Mouse (Mus musculus) c-Kit-positive CD71-negative TER-119-negative erythroid progenitor cells, embryonic 14.5 days (primary cell): ENCODE measurements around the gene Prdx2.

Source experiments
- DNase-seq: peaks from one replicate; pipeline ENCODE4 v3.0.0-alpha.2; 2013; ENCODE audit warnings: low read depth

Gene Prdx2

DNA sequence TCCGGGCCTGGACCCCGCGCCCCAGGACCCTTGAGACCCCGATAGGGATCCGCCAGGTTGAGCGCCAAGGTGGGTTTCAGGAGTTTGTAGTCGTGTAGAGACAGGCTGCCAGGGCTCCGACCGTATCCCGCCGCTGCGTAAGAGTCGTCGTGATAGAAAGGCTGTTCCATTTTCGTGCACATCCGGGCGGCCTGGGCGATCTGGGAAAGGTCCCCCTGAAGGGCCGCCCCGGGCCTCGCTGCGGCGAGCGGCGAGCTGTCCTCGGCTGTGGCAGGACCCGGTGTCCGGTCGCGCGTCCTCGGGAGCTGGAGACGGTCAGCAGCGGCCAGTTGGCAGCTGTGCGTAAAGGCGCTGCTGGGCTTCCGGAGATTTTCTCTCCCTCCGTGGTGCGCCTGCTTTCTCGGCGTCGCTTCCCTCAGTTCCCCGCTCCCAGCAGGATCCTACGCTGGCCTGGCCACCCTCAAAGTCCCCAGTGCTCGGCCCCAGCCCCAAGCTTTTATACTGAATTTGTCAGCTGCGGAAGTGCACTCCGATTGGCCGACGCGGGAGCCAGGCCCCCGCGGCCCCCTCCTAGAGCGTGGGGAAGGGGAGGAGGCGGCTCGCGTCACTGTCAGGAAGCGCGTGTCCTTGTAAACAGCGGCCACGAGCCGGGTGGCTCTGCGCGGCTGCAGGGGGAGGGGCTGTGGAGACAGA, 9.0 kb downstream of the Prdx2 start, which contains the start of gene Junb:
TSS of gene Junb (minus strand) at position 471 of the 693 bp plus-strand sequence.
- peak; percentile 94 for DNase-seq

DNA sequence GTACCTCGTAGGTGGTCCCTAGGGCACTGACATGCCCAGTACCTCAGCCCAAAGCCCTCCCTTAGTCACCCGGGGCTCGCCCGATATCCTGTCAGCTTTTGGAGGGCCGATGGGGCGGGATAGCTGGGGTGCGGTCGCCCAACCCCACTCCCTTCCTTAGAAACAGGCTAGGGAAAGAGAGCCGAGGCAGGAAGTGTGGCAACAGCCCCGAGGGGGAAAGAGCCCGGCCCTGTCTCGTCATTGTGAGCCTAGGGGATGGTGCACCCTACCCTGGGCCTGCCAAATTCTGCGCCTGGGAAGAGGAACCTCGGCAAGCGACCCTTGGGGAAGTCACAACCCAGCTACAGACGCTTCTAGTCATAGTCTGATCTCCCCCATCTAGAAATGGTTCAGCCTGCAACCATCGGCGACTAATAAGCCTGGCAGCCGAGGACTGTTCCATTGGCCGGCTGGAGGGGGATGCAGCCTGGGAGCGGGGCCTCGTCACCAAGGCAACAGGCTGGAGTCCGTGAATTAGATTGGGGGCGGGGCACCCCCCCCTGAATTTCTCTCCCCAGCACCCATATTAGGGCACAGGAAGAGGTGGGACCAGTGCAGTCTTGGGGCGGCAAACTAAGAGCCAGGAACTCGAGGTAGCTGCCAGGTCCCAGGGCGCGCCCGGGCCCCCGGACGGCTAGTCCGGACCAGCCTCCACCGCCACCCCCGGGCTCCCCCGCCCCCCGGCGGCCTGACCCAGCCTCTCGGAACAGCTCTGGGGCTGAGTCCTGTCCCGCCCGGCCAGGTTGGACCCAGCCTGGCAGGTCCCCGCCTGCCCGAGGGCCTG, 10.4 kb downstream of the Prdx2 start:
- peak; percentile 91 for DNase-seq

DNA sequence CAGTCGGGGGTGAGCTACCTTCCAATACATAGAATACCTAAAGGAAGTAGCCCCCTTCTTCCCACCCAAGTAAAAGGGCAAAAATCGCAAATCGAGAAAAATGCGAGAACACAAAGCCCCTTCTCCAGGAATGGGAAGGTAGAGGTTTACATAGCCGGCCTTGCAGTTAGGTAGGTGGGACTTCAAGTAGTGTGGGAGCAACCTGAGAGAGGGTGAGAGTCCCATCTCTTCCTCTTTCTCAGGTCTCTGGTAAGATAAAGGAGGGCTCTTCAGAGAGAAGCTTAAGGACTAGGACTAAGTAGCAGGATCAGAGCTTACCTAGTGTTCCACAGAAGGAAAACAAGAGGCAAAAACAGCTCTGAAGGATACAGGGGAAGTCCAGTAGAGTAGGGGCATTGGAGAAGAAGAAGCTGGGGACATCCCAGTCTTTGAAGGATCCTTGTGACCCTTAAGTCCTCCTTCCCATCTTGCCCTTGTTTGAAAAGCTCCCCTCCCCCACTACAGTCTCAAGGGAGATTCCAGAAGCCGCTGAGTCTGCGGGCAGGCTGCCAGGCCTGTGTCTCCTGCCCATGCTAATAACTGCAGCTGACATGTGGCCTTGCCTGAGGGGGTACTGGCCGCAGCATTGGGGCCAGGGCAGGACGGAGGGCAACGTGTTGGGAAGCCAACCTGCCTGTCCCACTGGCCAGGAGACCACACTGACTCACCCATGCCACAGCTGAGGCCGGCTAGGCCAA, 11.4 kb downstream of the Prdx2 start:
- DNase-seq: no peak

DNA sequence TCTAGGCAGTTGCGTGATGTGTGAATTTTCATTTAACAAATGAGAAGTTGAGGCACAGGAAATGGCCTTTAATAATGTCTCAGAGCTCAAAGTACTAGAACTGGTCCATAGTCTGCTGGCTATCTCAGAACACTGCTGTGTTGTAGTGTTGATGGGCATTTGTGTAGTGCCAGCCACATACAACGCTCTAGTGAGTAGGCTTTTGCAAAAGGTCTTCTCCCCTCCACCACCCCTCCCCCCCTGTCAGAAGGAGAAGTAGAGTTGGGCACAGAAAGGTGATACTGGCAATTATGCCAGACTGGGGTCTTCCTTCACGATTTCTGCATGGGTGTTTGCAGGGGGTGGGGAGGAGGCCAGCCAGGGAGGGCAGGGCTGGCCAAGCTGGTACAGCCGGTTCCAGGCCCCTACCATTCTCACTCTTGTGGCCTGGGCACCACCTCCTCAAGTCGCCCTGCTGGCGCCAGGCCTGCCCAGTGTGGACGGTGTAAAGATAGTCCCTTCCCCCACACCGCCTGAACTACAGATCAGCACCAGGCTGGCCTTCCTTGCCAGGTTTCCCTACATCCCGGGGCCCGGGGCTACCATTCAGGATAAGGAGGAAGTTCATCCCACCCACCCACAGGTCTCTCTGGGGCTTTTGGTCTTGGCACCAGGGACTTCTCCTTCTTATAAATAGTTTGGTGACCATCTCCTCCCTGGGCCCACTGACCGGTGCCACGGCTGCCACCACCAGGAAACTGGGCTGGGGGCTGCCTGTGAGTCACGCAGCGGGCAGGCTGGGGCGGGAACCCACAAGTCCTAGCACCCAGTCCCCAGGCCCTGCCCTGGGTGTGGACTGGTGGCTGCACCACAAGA, 12.5 kb downstream of the Prdx2 start:
- DNase-seq: no peak

DNA sequence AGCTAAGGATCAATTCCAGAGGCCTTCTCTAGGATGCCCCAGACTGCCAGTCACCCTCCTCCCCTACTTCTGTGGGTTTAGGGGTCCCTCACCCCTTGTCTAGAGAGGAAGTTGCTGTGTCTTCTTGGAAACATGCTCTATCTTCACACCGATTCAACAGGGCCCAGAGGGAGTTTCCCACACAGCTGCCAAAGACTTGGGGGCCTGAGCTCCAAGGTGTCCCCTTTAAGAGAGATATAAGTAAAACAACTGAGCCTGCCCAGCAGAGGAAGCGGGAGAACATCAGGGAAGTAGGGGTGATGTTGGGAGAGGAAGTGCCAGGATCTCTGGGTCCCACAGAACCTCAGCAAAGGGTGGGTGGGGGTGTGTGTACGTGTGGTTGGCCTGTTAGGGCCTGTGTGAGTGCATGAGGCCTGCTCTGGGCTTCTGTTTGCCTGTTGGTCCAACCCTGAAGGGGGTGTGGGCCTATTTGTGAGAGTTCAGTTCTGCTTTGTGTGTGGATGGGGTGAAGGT, 13.2 kb downstream of the Prdx2 start:
- DNase-seq: no peak

DNA sequence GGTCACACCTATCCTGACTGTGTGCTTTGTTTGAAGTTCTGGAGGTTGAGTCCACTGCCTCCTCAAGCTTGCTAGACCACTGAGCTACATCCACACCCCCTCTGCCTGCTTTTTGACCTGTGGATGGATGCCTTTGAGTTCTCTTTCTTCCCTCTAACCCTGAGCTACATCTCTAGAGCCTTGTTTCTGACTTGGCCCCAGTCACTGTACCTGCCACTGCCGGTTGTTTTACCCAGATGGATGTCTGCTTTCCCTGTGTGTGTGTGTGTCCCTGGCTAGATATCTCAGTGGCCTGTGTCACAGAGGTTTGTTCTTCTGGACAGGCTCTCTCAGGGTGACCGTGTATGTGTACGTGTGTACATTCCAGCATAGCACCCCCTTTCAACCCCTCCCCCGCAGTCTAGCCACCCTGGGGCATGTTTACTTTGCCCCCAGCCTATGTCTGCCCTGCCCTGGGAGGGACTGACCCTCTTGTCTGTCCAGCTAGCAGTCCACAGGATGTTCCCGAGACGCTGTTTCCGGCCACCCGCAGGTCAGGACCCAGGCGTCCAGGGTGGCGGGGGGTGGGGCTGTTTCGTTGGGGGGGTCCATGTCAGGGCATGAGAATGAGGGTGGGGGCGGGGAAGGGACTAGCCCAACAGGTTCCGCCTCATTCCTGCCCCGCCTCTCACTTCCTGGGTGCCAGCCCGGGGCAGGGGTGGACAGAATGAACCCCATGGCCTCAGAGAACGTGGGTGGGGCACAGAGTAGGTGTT, 15.1 kb downstream of the Prdx2 start:
- DNase-seq: no peak

DNA sequence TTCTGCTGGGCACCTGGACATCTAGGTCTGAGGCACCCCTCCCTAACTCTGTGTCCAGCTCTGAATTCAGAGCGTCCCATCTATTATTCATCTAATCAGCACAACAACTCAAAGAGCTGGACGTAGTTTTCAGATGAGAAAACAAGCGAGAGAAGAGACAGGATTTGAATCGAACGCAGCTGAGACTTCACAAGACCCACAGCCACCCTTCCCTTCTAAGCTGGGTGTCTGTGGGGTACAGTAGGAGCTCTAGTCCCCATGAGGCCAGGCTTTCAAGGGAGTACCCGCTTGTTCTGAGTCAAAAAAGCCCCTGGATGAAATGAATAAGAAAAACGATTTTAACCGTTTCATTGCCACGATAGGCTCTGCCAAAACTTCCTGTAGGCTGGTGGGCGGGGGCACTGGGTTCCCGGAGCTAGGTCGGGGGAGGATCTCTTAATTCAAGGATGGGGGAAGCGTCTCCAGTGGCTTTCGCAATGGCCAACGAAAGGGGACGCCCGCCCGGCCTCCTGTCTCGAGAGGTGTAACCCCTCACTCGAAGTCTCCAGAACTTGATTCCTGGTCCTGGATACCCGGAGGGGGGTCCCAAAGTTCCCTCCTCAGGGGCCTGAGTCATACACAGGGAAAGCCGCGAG, 15.8 kb downstream of the Prdx2 start:
- DNase-seq: no peak

DNA sequence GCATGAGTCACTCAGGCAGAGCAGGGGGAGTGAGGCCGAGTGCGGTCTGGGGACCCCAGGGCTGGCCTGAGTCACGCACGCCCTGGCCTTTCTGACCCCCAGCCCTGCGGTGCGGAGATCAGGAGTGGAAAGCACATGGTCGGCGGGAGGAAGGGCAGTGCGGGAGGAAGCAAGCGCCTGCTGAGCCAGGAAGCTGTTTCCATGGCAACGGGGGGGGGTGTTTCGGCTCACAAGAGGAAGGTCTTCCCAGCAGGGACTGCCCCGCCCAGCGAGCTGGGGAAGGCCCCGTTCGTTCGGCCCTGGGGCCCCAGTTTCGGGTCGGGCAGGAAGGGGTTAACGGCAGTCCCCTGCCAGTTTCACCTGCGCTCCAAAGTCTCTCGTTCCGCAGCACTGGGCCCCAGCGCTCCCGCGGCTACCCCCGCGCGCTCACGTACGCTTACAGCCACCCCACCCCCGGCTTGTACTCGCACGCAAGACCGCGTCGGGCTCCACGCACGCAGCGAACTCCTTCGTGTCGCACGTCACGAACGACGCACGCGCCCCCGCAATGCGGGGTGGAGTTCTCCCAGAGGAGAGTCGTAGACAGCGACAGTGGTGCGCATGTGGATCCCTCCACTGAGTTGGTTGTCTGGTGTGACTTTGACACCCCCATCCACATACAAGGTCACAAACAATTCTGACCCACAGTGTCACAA, 16.4 kb downstream of the Prdx2 start:
- peak; percentile 92 for DNase-seq

DNA sequence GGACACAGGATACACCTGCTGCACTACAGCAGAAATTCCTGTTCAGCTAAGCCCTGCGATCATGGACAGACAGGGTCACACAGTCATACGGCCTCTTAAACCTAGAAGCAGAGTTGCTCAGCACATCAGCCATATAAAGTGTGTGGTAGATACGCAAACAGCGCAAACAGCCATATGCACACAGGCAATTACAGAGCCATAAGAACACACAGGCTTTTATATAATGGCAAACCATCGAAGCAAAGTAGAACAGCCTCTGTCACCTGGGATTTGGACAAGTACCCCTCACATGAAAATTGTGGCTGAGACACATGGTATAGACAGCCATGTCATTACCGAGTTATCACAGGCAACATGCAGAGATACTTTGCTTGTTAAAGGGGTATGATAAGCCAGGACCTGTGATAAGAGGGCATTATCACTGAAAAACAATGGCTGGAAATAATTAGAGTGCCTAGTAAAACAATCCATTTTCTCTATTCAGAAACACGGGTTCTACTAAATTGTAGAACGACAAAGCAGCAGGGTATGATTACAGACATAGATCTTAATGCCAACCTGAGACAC, 17.1 kb downstream of the Prdx2 start:
- no peak for DNase-seq

DNA sequence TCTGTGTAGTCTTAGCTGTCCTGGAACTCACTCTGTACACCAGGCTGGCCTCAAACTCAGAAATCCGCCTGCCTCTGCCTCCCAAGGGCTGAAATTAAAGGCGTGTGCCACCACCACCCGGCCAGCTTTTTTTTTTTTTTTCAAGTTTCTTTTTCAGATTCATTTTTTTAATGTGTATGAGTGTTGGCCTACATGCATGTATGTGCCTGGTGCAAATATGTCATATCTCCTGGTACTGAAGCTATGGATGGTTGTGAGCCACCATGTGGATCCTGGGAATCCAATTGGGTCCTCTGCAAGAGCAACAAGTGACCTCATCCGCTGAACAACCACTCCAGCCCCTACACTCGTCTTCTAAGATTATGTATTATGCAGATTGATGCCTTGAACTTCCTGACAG, 18.0 kb downstream of the Prdx2 start:
- DNase-seq: no peak

DNA sequence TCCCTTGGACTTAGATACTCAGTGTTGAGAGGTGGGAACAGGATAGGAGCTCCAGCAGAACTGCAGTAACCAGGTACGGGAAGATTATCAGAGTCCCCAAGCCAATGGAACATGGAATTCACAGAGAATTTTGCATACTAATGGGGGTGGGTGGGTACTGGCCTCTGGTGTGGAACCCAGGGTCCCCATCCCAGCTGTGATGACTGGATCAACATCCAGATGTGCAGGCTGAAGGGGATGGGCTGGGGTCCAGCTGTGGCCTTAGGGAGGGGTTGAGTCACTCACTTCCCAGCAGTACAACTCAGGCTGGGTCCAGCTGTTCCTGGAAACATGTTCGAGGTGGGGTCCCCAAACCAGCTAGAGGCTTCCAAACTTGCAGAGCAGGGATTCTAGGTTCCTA, 18.5 kb downstream of the Prdx2 start:
- DNase-seq: no peak

DNA sequence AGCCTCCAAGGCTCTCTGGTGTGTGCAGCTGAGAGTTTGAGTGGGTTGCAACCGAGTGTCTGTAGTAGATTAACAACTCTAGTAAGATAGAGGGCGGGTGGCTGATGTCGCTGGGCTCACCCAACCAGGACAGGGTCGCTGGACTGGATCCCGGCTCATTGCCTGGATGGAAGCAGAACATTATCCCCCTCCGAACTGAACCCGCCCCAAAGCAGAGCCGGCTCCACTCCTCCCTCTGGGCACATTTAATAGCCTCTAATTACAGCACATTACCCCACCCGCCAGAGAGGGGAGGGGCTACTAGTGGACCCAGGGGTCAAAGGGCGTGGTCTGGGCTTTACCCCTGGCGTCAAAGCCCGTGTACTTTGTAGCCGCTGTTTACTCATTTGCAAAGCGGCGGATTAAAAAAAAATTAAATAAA, 19.9 kb downstream of the Prdx2 start:
- DNase-seq: no peak

DNA sequence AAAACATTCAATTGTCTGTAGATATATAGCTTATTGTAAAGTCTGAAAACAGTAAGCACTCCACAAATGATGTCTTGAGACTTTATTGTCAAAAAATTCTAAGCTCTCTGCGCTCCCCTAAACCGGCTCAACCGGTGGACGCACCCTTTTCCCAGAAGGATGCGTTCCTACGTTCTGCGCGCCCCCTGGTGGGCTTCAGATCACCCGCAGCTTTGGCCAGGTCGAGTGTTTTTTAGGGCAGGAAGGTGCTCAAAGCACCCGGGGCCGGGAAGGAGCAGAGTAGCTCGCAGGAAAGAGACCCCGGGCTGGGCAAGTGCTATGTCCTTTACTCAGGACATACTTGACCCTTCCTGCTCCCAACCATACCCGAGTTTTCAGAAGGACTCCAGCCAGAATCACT, 20.4 kb downstream of the Prdx2 start:
- peak; percentile 95 for DNase-seq

DNA sequence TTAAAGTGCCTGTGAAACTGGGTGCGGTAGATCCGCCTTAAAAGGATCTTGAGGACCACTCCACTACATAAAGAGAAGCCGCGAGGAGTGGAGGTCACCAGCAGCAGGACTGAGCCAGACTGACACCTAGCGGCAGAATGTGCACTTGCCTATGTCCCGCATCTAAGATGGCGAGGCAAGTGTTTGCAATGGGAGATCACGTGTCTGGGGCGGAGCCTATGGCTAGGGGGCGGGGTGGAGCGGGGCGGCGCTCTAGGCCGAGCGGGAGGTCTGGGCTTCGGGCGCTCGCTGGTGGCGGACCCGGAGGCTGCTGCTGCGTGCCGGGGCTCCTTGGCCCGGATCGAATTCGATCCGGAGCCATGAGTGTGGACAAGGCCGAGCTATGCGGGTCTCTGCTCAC, 21.0 kb downstream of the Prdx2 start, which contains the start of gene Hook2:
TSS of gene Hook2 (plus strand) at position 255 of the 400 bp plus-strand sequence.
- DNase-seq: peak; percentile 99

DNA sequence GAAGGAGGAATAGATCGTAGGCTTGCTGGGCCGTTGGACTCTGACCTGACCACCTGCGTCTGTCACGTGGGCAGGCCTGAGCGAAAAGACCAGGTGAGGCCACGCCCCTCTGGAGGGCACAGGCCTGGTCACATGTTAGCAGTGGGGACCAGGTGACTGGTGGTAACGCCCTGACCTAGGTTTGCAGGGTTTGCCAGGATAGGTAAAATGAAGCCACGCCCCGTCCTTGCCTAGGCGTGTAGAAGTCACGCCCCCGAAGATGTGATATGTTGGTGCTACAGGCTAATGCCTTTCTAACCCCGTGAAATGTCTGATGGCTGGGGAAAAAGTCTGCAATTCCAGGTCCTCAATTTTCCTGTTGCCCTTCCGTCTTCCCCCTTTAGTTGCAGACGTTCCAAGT, 21.4 kb downstream of the Prdx2 start:
- no peak for DNase-seq

DNA sequence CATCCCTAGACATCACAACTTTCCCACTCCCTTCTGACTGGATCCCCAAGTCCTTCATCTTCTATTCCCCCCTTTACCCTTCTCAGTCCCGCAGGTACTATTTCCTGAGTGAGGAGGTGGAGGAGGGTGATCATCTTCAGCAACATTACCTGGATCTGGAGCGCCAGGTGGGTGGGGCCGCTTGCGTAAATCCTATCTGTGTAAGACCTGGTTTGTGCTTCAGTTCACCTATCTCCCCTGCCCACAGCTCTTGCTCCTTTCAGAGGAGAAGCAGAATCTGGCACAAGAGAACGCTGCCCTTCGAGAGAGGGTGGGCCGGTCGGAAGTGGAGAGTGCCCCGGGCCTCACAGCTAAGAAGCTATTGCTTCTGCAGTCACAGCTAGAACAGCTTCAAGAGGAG, 25.0 kb downstream of the Prdx2 start:
- DNase-seq: no peak

DNA sequence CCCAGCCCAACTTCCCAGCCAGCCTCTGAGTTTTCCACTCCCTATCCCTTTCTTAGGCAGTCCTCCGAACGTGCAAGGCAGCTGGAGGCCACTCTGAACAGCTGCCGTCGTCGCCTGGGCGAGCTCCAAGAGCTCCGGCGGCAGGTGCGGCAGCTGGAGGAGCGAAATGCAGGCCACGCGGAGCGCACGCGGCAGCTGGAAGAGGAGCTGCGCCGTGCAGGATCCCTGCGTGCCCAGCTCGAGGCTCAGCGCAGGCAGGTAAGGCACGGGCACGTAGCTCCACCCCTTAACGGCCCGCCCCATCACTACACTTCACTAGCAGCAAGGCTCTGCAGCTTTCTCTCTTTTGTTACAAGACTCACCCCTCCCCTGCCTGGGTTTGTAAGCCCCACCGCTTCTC, 26.3 kb downstream of the Prdx2 start:
- no peak for DNase-seq

DNA sequence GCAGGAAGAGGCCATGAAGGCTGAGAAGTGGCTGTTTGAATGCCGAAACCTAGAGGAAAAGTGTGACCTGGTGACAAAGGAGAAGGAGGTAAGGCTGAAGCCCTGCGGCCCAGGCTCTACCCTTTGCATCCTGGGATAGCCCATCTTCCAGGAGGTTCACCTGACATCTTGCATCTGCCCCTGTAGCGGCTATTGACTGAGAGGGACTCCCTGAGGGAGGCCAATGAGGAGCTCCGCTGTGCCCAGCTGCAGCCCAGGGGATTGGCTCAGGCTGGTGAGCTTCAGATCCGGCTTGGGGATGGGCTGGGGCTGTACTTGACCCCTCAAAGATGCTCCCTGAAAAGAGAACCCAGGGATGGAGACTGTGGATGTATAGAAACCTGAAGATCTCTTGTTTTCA, 27.6 kb downstream of the Prdx2 start:
- no peak for DNase-seq

DNA sequence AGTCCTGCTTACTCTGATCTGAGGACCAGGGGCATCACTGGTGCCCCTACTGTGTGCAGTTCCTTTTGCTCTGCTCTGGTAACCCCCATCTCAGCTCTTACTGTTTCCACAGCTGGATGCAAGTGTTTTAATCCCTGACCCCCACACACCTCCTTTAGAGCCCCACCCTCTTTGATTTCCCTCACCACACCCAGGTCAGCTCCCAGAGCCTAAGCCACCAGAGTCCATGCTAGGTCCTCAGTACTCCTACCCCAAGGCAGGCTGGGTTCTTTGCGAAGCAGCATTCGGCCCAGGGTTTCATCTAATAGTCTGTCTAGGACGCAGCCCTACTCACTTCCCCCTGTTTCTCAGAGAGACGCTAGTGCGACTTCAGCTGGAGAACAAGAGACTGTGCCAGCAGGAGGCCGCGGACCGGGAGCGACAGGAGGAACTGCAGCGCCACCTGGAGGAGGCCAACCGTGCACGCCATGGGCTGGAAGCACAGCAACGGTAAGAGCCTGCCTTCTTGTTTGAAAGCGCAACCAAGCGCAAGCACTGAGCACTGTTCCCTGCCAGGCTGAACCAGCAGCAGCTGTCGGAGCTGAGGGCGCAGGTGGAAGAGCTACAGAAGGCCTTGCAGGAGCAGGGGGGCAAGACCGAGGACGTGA, 28.4 kb downstream of the Prdx2 start:
- DNase-seq: peak; percentile 87
